Mouse (Mus musculus): ENCODE data around the gene Ces1g. TPM values are rescaled to one million over a fixed set of nuclear protein-coding genes. Genes with fewer than 3 reads are reported as not detected.

Gene Ces1g
- total RNA-seq, 2 experiments from 2014 or later = not detected

Other genes with a start within 250 kb of the Ces1g start
- not detected for gene Ces1c, start 206.0 kb downstream of the Ces1g start, total RNA-seq (2021)
- gene Ces1d, start 139.5 kb downstream of the Ces1g start, total RNA-seq (2021) = not detected
- gene Ces1e, start 107.7 kb downstream of the Ces1g start, total RNA-seq (2021) = not detected
- not detected for gene Ces1f, start 57.6 kb downstream of the Ces1g start, total RNA-seq (2021)
- not detected for gene Ces1h, start 42.4 kb upstream of the Ces1g start, total RNA-seq (2021)
- 1 to 10 TPM; 1.1 to 1.8 TPM for gene Ces5a, start 198.5 kb upstream of the Ces1g start, total RNA-seq (2021)

Data from left cerebral cortex, postnatal 10 days (tissue).